In genomic region chr2:154412018-154412666, GRCm38 (mm10) we compare ENCODE assay signal across 10 mouse cellular contexts. TPM values are rescaled to one million over a fixed set of nuclear protein-coding genes. Genes with fewer than 3 reads are reported as not detected.
DNase-seq lines count a peak whose midpoint lies in the region; ATAC-seq lines count a peak whose summit lies in the region.
"Had no signal": no experiment of that assay in that cellular context is flagged by ENCODE, and none has a peak within 500 bp of the region (broad histone marks: within the 10 kb centered on the region; RNA-seq: fewer than 3 reads in every experiment).

No protein-coding gene starts in this region.

- no peaks in the 10 kb centered on the region for H3K4me1 ChIP-seq in kidney, embryonic 14.5 days (ENCODE audit: control insufficient read depth, insufficient read depth, low read length)
- peaks cover 9% of the 10 kb centered on the region; the same call in 1 of the 2 replicates for H3K4me1 ChIP-seq in limb, embryonic 15.5 days

- no peaks in the 10 kb centered on the region for H3K27me3 ChIP-seq in kidney, embryonic 14.5 days (ENCODE audit: control insufficient read depth, insufficient read depth, low read length)
- 0 out of 2 replicates have a peak, but pooled peaks cover 3% of the 10 kb centered on the region for H3K27me3 ChIP-seq in limb, embryonic 15.5 days
- H3K27me3 ChIP-seq: embryonic facial prominence, embryonic 15.5 days had no signal

- H3K9ac ChIP-seq in kidney, embryonic 14.5 days (ENCODE audit: low read depth, low read length): no peak overlapping the region
- no peak overlapping the region for H3K9ac ChIP-seq in limb, embryonic 15.5 days
- H3K9ac ChIP-seq: embryonic facial prominence, embryonic 15.5 days; limb, embryonic 12.5 days had no signal

- H3K4me3 ChIP-seq in kidney, embryonic 14.5 days (ENCODE audit: low read length): no peak overlapping the region
- no peak overlapping the region for H3K4me3 ChIP-seq in limb, embryonic 15.5 days
- H3K4me3 ChIP-seq: embryonic facial prominence, embryonic 15.5 days; limb, embryonic 12.5 days had no signal

- DNase-seq in kidney, adult 9 months: peak; percentile 73
- peak; percentile 88 for DNase-seq in 3T3-L1 (ENCODE audit: low read depth, low spot score)
- DNase-seq in 416B (ENCODE audit: low read depth): peak; percentile 72
- DNase-seq in cerebellum, adult 8-10 months: peak; percentile 69
- DNase-seq in Muller cell, postnatal 12 days (ENCODE audit: inconsistent ontology term): no peak
- DNase-seq in ovary, postnatal 14 days (ENCODE audit: low spot score): no peak

- no peaks in the 10 kb centered on the region for H3K36me3 ChIP-seq in kidney, embryonic 14.5 days (ENCODE audit: control insufficient read depth, insufficient read depth, low read length)
- H3K36me3 ChIP-seq in limb, embryonic 15.5 days: no peaks in the 10 kb centered on the region
- H3K36me3 ChIP-seq: embryonic facial prominence, embryonic 15.5 days; limb, embryonic 12.5 days had no signal

- ATAC-seq in kidney, embryonic 14.5 days (ENCODE audit: low FRiP score, low TSS enrichment): no peak
- 0 out of 2 replicates have a peak, but pooled peaks have one; percentile 64 for ATAC-seq in limb, embryonic 15.5 days (ENCODE audit: insufficient number of reproducible peaks, low FRiP score, low TSS enrichment, low read depth)

- H3K27ac ChIP-seq in kidney, embryonic 14.5 days (ENCODE audit: low read depth, low read length): no peak overlapping the region
- no peak overlapping the region for H3K27ac ChIP-seq in limb, embryonic 15.5 days
- H3K27ac ChIP-seq: embryonic facial prominence, embryonic 15.5 days; limb, embryonic 12.5 days had no signal

- WGBS in kidney, embryonic 14.5 days: 61% methylated on average over 7 of the region's 7 CpGs
- WGBS in limb, embryonic 15.5 days: 64% methylated on average over 7 of the region's 7 CpGs

- H3K4me2 ChIP-seq in kidney, embryonic 14.5 days (replicated peaks; ENCODE audit: low read depth, low read length): no peak overlapping the region
- H3K4me2 ChIP-seq in limb, embryonic 15.5 days: no peak overlapping the region
- H3K4me2 ChIP-seq: embryonic facial prominence, embryonic 15.5 days; limb, embryonic 12.5 days had no signal

- no peaks in the 10 kb centered on the region for H3K9me3 ChIP-seq in kidney, embryonic 14.5 days (ENCODE audit: control insufficient read depth, low read length)
- no peaks in the 10 kb centered on the region for H3K9me3 ChIP-seq in limb, embryonic 15.5 days
- H3K9me3 ChIP-seq: embryonic facial prominence, embryonic 15.5 days; limb, embryonic 12.5 days had no signal

RNA-seq across cellular contexts. Expression of gene Snta1, which starts 4.2 kb away (rescaled TPM):
- polyA plus RNA-seq in kidney, embryonic 14.5 days (2014; fragmentation: Nextera tagmentation; extraction: Ambion mirVana): 4.5 and 5.7 TPM in 2 replicates
- 10.2 and 14.5 TPM in 2 replicates for polyA plus RNA-seq in limb, embryonic 15.5 days (2015; fragmentation: Nextera tagmentation; extraction: Ambion mirVana)

RNA-seq across cellular contexts. Expression of gene Cbfa2t2, which starts 24.1 kb away (rescaled TPM):
- polyA plus RNA-seq in kidney, embryonic 14.5 days (2014; fragmentation: Nextera tagmentation; extraction: Ambion mirVana): 26.6 and 44.4 TPM in 2 replicates
- polyA plus RNA-seq in limb, embryonic 15.5 days (2015; fragmentation: Nextera tagmentation; extraction: Ambion mirVana): 37.7 and 41.3 TPM in 2 replicates

RNA-seq across cellular contexts. Expression of gene Cdk5rap1, which starts 39.3 kb away (rescaled TPM):
- 10.6 and 18.5 TPM in 2 replicates for polyA plus RNA-seq in kidney, embryonic 14.5 days (2014; fragmentation: Nextera tagmentation; extraction: Ambion mirVana)
- polyA plus RNA-seq in limb, embryonic 15.5 days (2015; fragmentation: Nextera tagmentation; extraction: Ambion mirVana): 15.9 and 18.1 TPM in 2 replicates

Comparison
In these comparisons a context has a peak if more than half of its experiments do, and no peak if none do; other contexts are left out.
1. DNase-seq: peak in kidney, adult 9 months (single experiment), 3T3-L1 (single experiment), 416B (single experiment) and cerebellum, adult 8-10 months (single experiment); none in Muller cell, postnatal 12 days (single experiment) and ovary, postnatal 14 days (single experiment).